Mouse (Mus musculus) MEL (cell line): ENCODE measurements around the gene Prmt2. TPM values are rescaled to one million over a fixed set of nuclear protein-coding genes. Genes with fewer than 3 reads are reported as not detected.

Experiments used
- DNase-seq: peaks from one replicate; pipeline ENCODE4 v3.0.0; 2011; ENCODE audit warnings: low read depth, low spot score
- H3K27ac ChIP-seq: 2 replicates; pipeline ENCODE4 v1.5.1; 2012; ENCODE audit warnings: low read depth, mild to moderate bottlenecking, control low read depth, low read length, moderate library complexity; ENCODE audit not compliant: control insufficient read depth
- H3K27me3 ChIP-seq, 2 experiments: fragments of 150-350 bp in 1 of 2; sonication (generic) in 1 of 2; 2 replicates each; pipeline ENCODE4 v1.6.1; 2012; ENCODE audit warnings: low read length in 2 of 2, mild to moderate bottlenecking in 2 of 2, improper control_type of control experiment in 1 of 2, moderate library complexity in 1 of 2; ENCODE audit not compliant: insufficient read depth in 2 of 2, control insufficient read depth in 1 of 2
- H3K36me3 ChIP-seq, 2 experiments: 2 replicates each; pipeline ENCODE4 v1.6.1; 2012 to 2014; ENCODE audit warnings: low read length in 2 of 2, improper control_type of control experiment in 1 of 2, inconsistent platforms in 1 of 2, mild to moderate bottlenecking in 1 of 2; ENCODE audit not compliant: insufficient read depth in 2 of 2, control insufficient read depth in 1 of 2
- H3K4me1 ChIP-seq, 2 experiments: fragments of 150-350 bp in 1 of 2; sonication (generic) in 1 of 2; 2 replicates each; pipeline ENCODE4 v1.6.1; 2012; ENCODE audit warnings: low read length in 2 of 2, improper control_type of control experiment in 1 of 2, mild to moderate bottlenecking in 1 of 2; ENCODE audit not compliant: insufficient read depth in 2 of 2, control insufficient read depth in 1 of 2
- H3K4me3 ChIP-seq, 2 experiments: fragments of 150-350 bp in 1 of 2; sonication (generic) in 1 of 2; 2 replicates each; pipeline ENCODE4 v1.5.1; 2012; ENCODE audit warnings: low read depth in 2 of 2, low read length in 2 of 2, mild to moderate bottlenecking in 2 of 2, moderate library complexity in 2 of 2, control low read depth in 1 of 2, improper control_type of control experiment in 1 of 2; ENCODE audit not compliant: control insufficient read depth in 1 of 2, insufficient read depth in 1 of 2
- H3K79me2 ChIP-seq: 2 replicates; pipeline ENCODE4 v1.6.1; 2012; ENCODE audit warnings: mild to moderate bottlenecking, low read length, moderate library complexity; ENCODE audit not compliant: control insufficient read depth, poor library complexity, insufficient read depth
- H3K9ac ChIP-seq: 2 replicates; pipeline ENCODE4 v1.6.1; 2012; ENCODE audit warnings: low read depth, mild to moderate bottlenecking, control low read depth, low read length, moderate library complexity; ENCODE audit not compliant: control insufficient read depth, poor library complexity, severe bottlenecking
- H3K9me3 ChIP-seq: fragments of 150-350 bp; sonication (generic); replicated peaks from 2 replicates; pipeline ENCODE4 v1.6.1; 2012; ENCODE audit warnings: mild to moderate bottlenecking, low read length, improper control_type of control experiment, moderate library complexity; ENCODE audit not compliant: insufficient read depth
- CHD1 ChIP-seq: IDR thresholded peaks from 2 replicates; pipeline ENCODE4 v1.6.1; 2012; ENCODE audit warnings: low read depth, mild to moderate bottlenecking, inconsistent platforms, low read length, improper control_type of control experiment
- CTCF ChIP-seq, 3 experiments: IDR thresholded peaks in 2 of 3; conservative IDR thresholded peaks in 1 of 3; 2 replicates each; pipeline ENCODE4 v1.5.1; 2011 to 2012; ENCODE audit warnings: low read length in 3 of 3, low read depth in 2 of 3, mild to moderate bottlenecking in 2 of 3, improper control_type of control experiment in 1 of 3, inconsistent platforms in 1 of 3, mixed read lengths in 1 of 3, moderate library complexity in 1 of 3; ENCODE audit not compliant: control insufficient read depth in 1 of 3, insufficient read depth in 1 of 3, poor library complexity in 1 of 3, severe bottlenecking in 1 of 3
- E2F4 ChIP-seq: IDR thresholded peaks from 2 replicates; pipeline ENCODE4 v1.6.1; 2011; ENCODE audit warnings: low read depth, low read length, improper control_type of control experiment, borderline replicate concordance
- ELF1 ChIP-seq: IDR thresholded peaks from 2 replicates; pipeline ENCODE4 v1.6.1; 2014; ENCODE audit warnings: low read depth, mild to moderate bottlenecking, inconsistent platforms, low read length, improper control_type of control experiment, moderate library complexity
- EP300 ChIP-seq, 2 experiments: IDR thresholded peaks; 2 replicates each; pipeline ENCODE4 v1.6.1; 2011; ENCODE audit warnings: improper control_type of control experiment in 2 of 2, low read length in 2 of 2, low read depth in 1 of 2, mild to moderate bottlenecking in 1 of 2
- GABPA ChIP-seq: IDR thresholded peaks from 2 replicates; pipeline ENCODE4 v1.6.1; 2012; ENCODE audit warnings: low read depth, mild to moderate bottlenecking, inconsistent platforms, low read length, improper control_type of control experiment, moderate library complexity
- HCFC1 ChIP-seq: IDR thresholded peaks from 2 replicates; pipeline ENCODE4 v1.6.1; 2012; ENCODE audit warnings: low read depth, mild to moderate bottlenecking, inconsistent platforms, low read length, improper control_type of control experiment, moderate library complexity
- JUND ChIP-seq: IDR thresholded peaks from 2 replicates; pipeline ENCODE4 v1.6.1; 2011; ENCODE audit warnings: low read depth, mild to moderate bottlenecking, improper control_type of control experiment, low read length
- MAX ChIP-seq: IDR thresholded peaks from 2 replicates; pipeline ENCODE4 v1.6.1; 2011; ENCODE audit warnings: low read length, improper control_type of control experiment
- MAZ ChIP-seq: IDR thresholded peaks from 2 replicates; pipeline ENCODE4 v1.6.1; 2012; ENCODE audit warnings: low read depth, mild to moderate bottlenecking, inconsistent platforms, low read length, improper control_type of control experiment
- MEF2A ChIP-seq: IDR thresholded peaks from 2 replicates; pipeline ENCODE4 v1.6.1; 2014; ENCODE audit warnings: low read depth, mild to moderate bottlenecking, inconsistent platforms, low read length, improper control_type of control experiment; ENCODE audit not compliant: poor library complexity, insufficient replicate concordance, severe bottlenecking; ENCODE audit errors: extremely low read depth
- MYB ChIP-seq: IDR thresholded peaks from 2 replicates; pipeline ENCODE4 v1.6.1; 2011; ENCODE audit warnings: mild to moderate bottlenecking, low read depth, low read length, improper control_type of control experiment
- MYC ChIP-seq: IDR thresholded peaks from 2 replicates; pipeline ENCODE4 v1.6.1; 2011; ENCODE audit warnings: low read depth, mild to moderate bottlenecking, low read length, improper control_type of control experiment, moderate library complexity
- NELFE ChIP-seq: IDR thresholded peaks from 2 replicates; pipeline ENCODE4 v1.6.1; 2011; ENCODE audit warnings: low read depth, low read length, improper control_type of control experiment
- POLR2A ChIP-seq, 2 experiments: IDR thresholded peaks; 2 replicates each; pipeline ENCODE4 v1.6.1; 2011 to 2012; ENCODE audit warnings: low read length in 2 of 2, mild to moderate bottlenecking in 2 of 2, control low read depth in 1 of 2, improper control_type of control experiment in 1 of 2, low read depth in 1 of 2, moderate library complexity in 1 of 2; ENCODE audit not compliant: control insufficient read depth in 1 of 2, insufficient read depth in 1 of 2, poor library complexity in 1 of 2
- POLR2AphosphoS5 ChIP-seq: IDR thresholded peaks from 2 replicates; pipeline ENCODE4 v1.6.1; 2012; ENCODE audit warnings: low read depth, borderline replicate concordance, mild to moderate bottlenecking, inconsistent platforms, low read length, moderate library complexity, mixed read lengths
- RAD21 ChIP-seq: IDR thresholded peaks from 2 replicates; pipeline ENCODE4 v1.6.1; 2011; ENCODE audit warnings: mild to moderate bottlenecking, low read depth, low read length, improper control_type of control experiment
- RCOR1 ChIP-seq: IDR thresholded peaks from 2 replicates; pipeline ENCODE4 v1.6.1; 2012; ENCODE audit warnings: low read depth, mild to moderate bottlenecking, inconsistent platforms, low read length, improper control_type of control experiment
- SIN3A ChIP-seq: IDR thresholded peaks from 2 replicates; pipeline ENCODE4 v1.6.1; 2012; ENCODE audit warnings: low read length, improper control_type of control experiment, inconsistent platforms
- SMC3 ChIP-seq: IDR thresholded peaks from 2 replicates; pipeline ENCODE4 v1.6.1; 2011; ENCODE audit warnings: low read depth, low read length, improper control_type of control experiment
- UBTF ChIP-seq: IDR thresholded peaks from 2 replicates; pipeline ENCODE4 v1.6.1; 2012; ENCODE audit warnings: low read depth, mild to moderate bottlenecking, inconsistent platforms, low read length, improper control_type of control experiment, moderate library complexity, borderline replicate concordance; ENCODE audit not compliant: insufficient read depth
- USF1 ChIP-seq: IDR thresholded peaks from 2 replicates; pipeline ENCODE4 v1.6.1; 2014; ENCODE audit warnings: low read depth, mild to moderate bottlenecking, inconsistent platforms, low read length, improper control_type of control experiment, moderate library complexity
- ZC3H11A ChIP-seq: IDR thresholded peaks from 2 replicates; pipeline ENCODE4 v1.6.1; 2012; ENCODE audit warnings: low read depth, mild to moderate bottlenecking, inconsistent platforms, low read length, improper control_type of control experiment
- ZMIZ1 ChIP-seq: IDR thresholded peaks from 2 replicates; pipeline ENCODE4 v1.6.1; 2012; ENCODE audit warnings: low read depth, mild to moderate bottlenecking, inconsistent platforms, low read length, improper control_type of control experiment, moderate library complexity
- polyA plus RNA-seq, 2 experiments: library from polyadenylated mRNA; stranded (reverse) in 1 of 2; unstranded in 1 of 2; fragments of >175 nt in 1 of 2; fragments of >200 nt in 1 of 2; gene quantifications; 2 replicates each; pipeline versions ENCODE4 v1.2.1 to v1.2.4; 2012; ENCODE audit warnings: low replicate concordance in 2 of 2, low read depth in 1 of 2; ENCODE audit not compliant: insufficient read length in 2 of 2, insufficient read depth in 1 of 2, missing spikeins in 1 of 2
- total RNA-seq: library from RNA; depleted of rRNA; stranded (reverse); fragments of 300-350 nt; gene quantifications from 2 replicates; pipeline ENCODE4 v1.2.3, GENCODE M21; 2012

Prmt2 gene
- total and polyA plus RNA-seq, 3 experiments, result 6.7 to 12.6 TPM; not detected in 1

DNA sequence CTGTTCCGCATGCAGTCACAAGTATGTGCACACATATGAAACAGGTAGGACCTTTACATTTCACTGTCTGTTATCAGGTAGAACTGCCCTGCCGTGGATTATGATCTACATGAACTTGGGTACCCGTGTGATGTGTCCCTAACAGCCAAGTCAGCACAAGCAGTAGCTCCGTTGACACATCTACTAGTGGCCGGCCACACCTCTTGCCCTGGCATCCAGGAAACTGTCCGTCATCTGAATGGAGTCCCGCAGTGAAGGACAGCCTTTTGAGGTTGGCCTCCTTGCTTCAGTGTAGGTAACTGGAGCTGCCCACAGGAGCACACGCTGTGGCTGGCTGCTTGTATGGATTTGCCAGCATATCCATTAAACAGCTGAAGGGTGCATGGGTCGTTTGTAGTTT, 19.4 kb downstream of the Prmt2 start:
- Histone ChIP-seq H3K36me3 (no peaks in the 10 kb centered on the region), H3K4me3 (no peak overlapping the region), H3K9me3 (no peaks in the 10 kb centered on the region), H3K9ac (no peak overlapping the region), H3K27me3 (no peaks in the 10 kb centered on the region), H3K79me2 (no peaks in the 10 kb centered on the region), H3K4me1 (no peaks in the 10 kb centered on the region), H3K27ac (no peak overlapping the region)
- no peak for TF ChIP-seq POLR2A (IDR thresholded peaks at IDR 0.05; ENCODE audit: control insufficient read depth in 1 of 2, insufficient read depth in 1 of 2, low read depth in 1 of 2, low read length in 2 of 2, poor library complexity in 1 of 2)
- TF ChIP-seq UBTF, result no peak
- TF ChIP-seq GABPA, result no peak
- no peak for TF ChIP-seq SIN3A
- TF ChIP-seq CHD1, result no peak
- TF ChIP-seq USF1, result no peak
- no peak for TF ChIP-seq RAD21
- TF ChIP-seq SMC3, result no peak
- no peak for TF ChIP-seq POLR2AphosphoS5
- TF ChIP-seq MAZ, result no peak
- TF ChIP-seq RCOR1, result no peak
- TF ChIP-seq CTCF (IDR thresholded peaks at IDR 0.05 in 2 of 3, conservative IDR thresholded peaks at IDR 0.05 in 1 of 3; ENCODE audit: control insufficient read depth in 1 of 3, insufficient read depth in 1 of 3, low read depth in 2 of 3, low read length in 3 of 3, poor library complexity in 1 of 3, severe bottlenecking in 1 of 3), result no peak
- DNase-seq, result no peak

DNA sequence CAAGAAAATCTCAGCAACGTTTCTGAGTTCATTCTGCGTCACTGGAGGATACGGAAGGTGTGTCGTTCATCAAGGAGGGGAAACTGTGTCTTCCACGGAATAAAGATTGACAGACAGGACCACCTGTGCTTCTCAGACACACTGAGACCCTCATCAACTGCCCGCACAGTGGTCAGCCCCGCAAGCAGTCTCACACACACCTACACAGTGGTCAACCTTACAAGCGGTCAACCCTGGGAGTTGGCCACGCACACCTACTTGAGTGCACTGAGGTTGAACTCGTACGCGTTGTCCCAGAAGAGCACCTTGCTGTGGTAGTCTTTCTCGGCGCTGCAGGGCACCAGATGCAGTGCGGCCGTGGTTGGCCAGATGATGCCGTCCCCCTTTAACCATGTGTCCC, 20.6 kb downstream of the Prmt2 start:
- Histone ChIP-seq H3K9ac (no peak overlapping the region), H3K4me1 (no peaks in the 10 kb centered on the region), H3K79me2 (no peaks in the 10 kb centered on the region), H3K9me3 (no peaks in the 10 kb centered on the region), H3K27ac (no peak overlapping the region), H3K27me3 (no peaks in the 10 kb centered on the region), H3K4me3 (no peak overlapping the region), H3K36me3 (no peaks in the 10 kb centered on the region)
- TF ChIP-seq MEF2A (no peak), MAX (no peak), RCOR1 (no peak), JUND (no peak), ZC3H11A (no peak), SMC3 (no peak), NELFE (no peak), HCFC1 (no peak), MYC (no peak), ELF1 (no peak), SIN3A (no peak), MYB (no peak), E2F4 (no peak), EP300 (IDR thresholded peaks at IDR 0.05; ENCODE audit: low read depth in 1 of 2, low read length in 2 of 2) (no peak), UBTF (no peak), GABPA (no peak), CHD1 (no peak), ZMIZ1 (no peak), POLR2A (IDR thresholded peaks at IDR 0.05; ENCODE audit: control insufficient read depth in 1 of 2, insufficient read depth in 1 of 2, low read depth in 1 of 2, low read length in 2 of 2, poor library complexity in 1 of 2) (no peak)
- DNase-seq, result no peak
